Mouse (Mus musculus): ENCODE data around the gene 4932415D10Rik.
A peak's percentile ranks its signal among the peaks of the same experiment; 100 is the strongest.

Gene 4932415D10Rik

GRCm38 (mm10) chr10:82316482-82316881 lies at the start of gene 4932415D10Rik:
TSS of gene 4932415D10Rik (minus strand) at chr10:82316582.
- no peak for DNase-seq (ENCODE audit: low spot score in 2 of 2)

- no peak for DNase-seq (ENCODE audit: low spot score in 2 of 2)
Measured at GRCm38 (mm10) chr10:82361911-82362310, 45.5 kb upstream of the 4932415D10Rik start.

GRCm38 (mm10) chr10:82355401-82355800 lies 39.0 kb upstream of the 4932415D10Rik start:
- DNase-seq (ENCODE audit: low spot score in 2 of 2) = no peak

GRCm38 (mm10) chr10:82354083-82355010 lies 38.0 kb upstream of the 4932415D10Rik start, which contains the start of gene Gm4924:
TSS of gene Gm4924 (plus strand) at chr10:82354255.
- peak; percentile 78 to 82 for DNase-seq (ENCODE audit: low spot score in 2 of 2)

- no peak for DNase-seq (ENCODE audit: low spot score in 2 of 2)
Measured at GRCm38 (mm10) chr10:82329826-82330225, 13.4 kb upstream of the 4932415D10Rik start.

GRCm38 (mm10) chr10:82320134-82320533 lies 3.8 kb upstream of the 4932415D10Rik start:
- no peak for DNase-seq (ENCODE audit: low spot score in 2 of 2)

- no peak for DNase-seq (ENCODE audit: low spot score in 2 of 2)
Measured at GRCm38 (mm10) chr10:82296440-82296839, 19.9 kb downstream of the 4932415D10Rik start.

GRCm38 (mm10) chr10:82257331-82257730 lies 59.1 kb downstream of the 4932415D10Rik start:
- DNase-seq (ENCODE audit: low spot score in 2 of 2) = no peak

GRCm38 (mm10) chr10:82245021-82245420 lies 71.4 kb downstream of the 4932415D10Rik start:
- no peak for DNase-seq (ENCODE audit: low spot score in 2 of 2)

GRCm38 (mm10) chr10:82241401-82241788 lies 75.0 kb downstream of the 4932415D10Rik start:
- DNase-seq (ENCODE audit: low spot score in 2 of 2) = no peak

GRCm38 (mm10) chr10:82240742-82241400 lies 75.5 kb downstream of the 4932415D10Rik start, which contains the start of gene Zfp938:
TSS of gene Zfp938 (minus strand) at chr10:82241280.
- peak; percentile 80 to 87 for DNase-seq (ENCODE audit: low spot score in 2 of 2)
